Mouse (Mus musculus) MEL (cell line): ENCODE data around the gene Mre11a. TPM values are rescaled to one million over a fixed set of nuclear protein-coding genes. Genes with fewer than 3 reads are reported as not detected.

Experiments
- DNase-seq: peaks from one replicate; pipeline ENCODE4 v3.0.0; 2011; ENCODE audit warnings: low read depth, low spot score
- H3K27ac ChIP-seq: 2 replicates; pipeline ENCODE4 v1.5.1; 2012; ENCODE audit warnings: low read depth, mild to moderate bottlenecking, control low read depth, low read length, moderate library complexity; ENCODE audit not compliant: control insufficient read depth
- H3K27me3 ChIP-seq, 2 experiments: fragments of 150-350 bp in 1 of 2; sonication (generic) in 1 of 2; 2 replicates each; pipeline ENCODE4 v1.6.1; 2012; ENCODE audit warnings: low read length in 2 of 2, mild to moderate bottlenecking in 2 of 2, improper control_type of control experiment in 1 of 2, moderate library complexity in 1 of 2; ENCODE audit not compliant: insufficient read depth in 2 of 2, control insufficient read depth in 1 of 2
- H3K36me3 ChIP-seq, 2 experiments: 2 replicates each; pipeline ENCODE4 v1.6.1; 2012 to 2014; ENCODE audit warnings: low read length in 2 of 2, improper control_type of control experiment in 1 of 2, inconsistent platforms in 1 of 2, mild to moderate bottlenecking in 1 of 2; ENCODE audit not compliant: insufficient read depth in 2 of 2, control insufficient read depth in 1 of 2
- H3K4me1 ChIP-seq, 2 experiments: fragments of 150-350 bp in 1 of 2; sonication (generic) in 1 of 2; 2 replicates each; pipeline ENCODE4 v1.6.1; 2012; ENCODE audit warnings: low read length in 2 of 2, improper control_type of control experiment in 1 of 2, mild to moderate bottlenecking in 1 of 2; ENCODE audit not compliant: insufficient read depth in 2 of 2, control insufficient read depth in 1 of 2
- H3K4me3 ChIP-seq, 2 experiments: fragments of 150-350 bp in 1 of 2; sonication (generic) in 1 of 2; 2 replicates each; pipeline ENCODE4 v1.5.1; 2012; ENCODE audit warnings: low read depth in 2 of 2, low read length in 2 of 2, mild to moderate bottlenecking in 2 of 2, moderate library complexity in 2 of 2, control low read depth in 1 of 2, improper control_type of control experiment in 1 of 2; ENCODE audit not compliant: control insufficient read depth in 1 of 2, insufficient read depth in 1 of 2
- H3K79me2 ChIP-seq: 2 replicates; pipeline ENCODE4 v1.6.1; 2012; ENCODE audit warnings: mild to moderate bottlenecking, low read length, moderate library complexity; ENCODE audit not compliant: control insufficient read depth, poor library complexity, insufficient read depth
- H3K9ac ChIP-seq: 2 replicates; pipeline ENCODE4 v1.6.1; 2012; ENCODE audit warnings: low read depth, mild to moderate bottlenecking, control low read depth, low read length, moderate library complexity; ENCODE audit not compliant: control insufficient read depth, poor library complexity, severe bottlenecking
- H3K9me3 ChIP-seq: fragments of 150-350 bp; sonication (generic); replicated peaks from 2 replicates; pipeline ENCODE4 v1.6.1; 2012; ENCODE audit warnings: mild to moderate bottlenecking, low read length, improper control_type of control experiment, moderate library complexity; ENCODE audit not compliant: insufficient read depth
- CHD2 ChIP-seq: IDR thresholded peaks from 2 replicates; pipeline ENCODE4 v1.6.1; 2011; ENCODE audit warnings: low read length, improper control_type of control experiment
- E2F4 ChIP-seq: IDR thresholded peaks from 2 replicates; pipeline ENCODE4 v1.6.1; 2011; ENCODE audit warnings: low read depth, low read length, improper control_type of control experiment, borderline replicate concordance
- ELF1 ChIP-seq: IDR thresholded peaks from 2 replicates; pipeline ENCODE4 v1.6.1; 2014; ENCODE audit warnings: low read depth, mild to moderate bottlenecking, inconsistent platforms, low read length, improper control_type of control experiment, moderate library complexity
- EP300 ChIP-seq, 2 experiments: IDR thresholded peaks; 2 replicates each; pipeline ENCODE4 v1.6.1; 2011; ENCODE audit warnings: improper control_type of control experiment in 2 of 2, low read length in 2 of 2, low read depth in 1 of 2, mild to moderate bottlenecking in 1 of 2
- ETS1 ChIP-seq: IDR thresholded peaks from 2 replicates; pipeline ENCODE4 v1.6.1; 2012; ENCODE audit warnings: low read depth, mild to moderate bottlenecking, inconsistent platforms, low read length, improper control_type of control experiment, moderate library complexity
- JUND ChIP-seq: IDR thresholded peaks from 2 replicates; pipeline ENCODE4 v1.6.1; 2011; ENCODE audit warnings: low read depth, mild to moderate bottlenecking, improper control_type of control experiment, low read length
- KAT2A ChIP-seq: conservative IDR thresholded peaks from 2 replicates; pipeline ENCODE4 v1.6.1; 2012; ENCODE audit warnings: low read depth, low read length, improper control_type of control experiment, inconsistent platforms
- MAFK ChIP-seq: IDR thresholded peaks from 2 replicates; pipeline ENCODE4 v1.6.1; 2011; ENCODE audit warnings: low read depth, mild to moderate bottlenecking, low read length, improper control_type of control experiment, borderline replicate concordance
- MAZ ChIP-seq: IDR thresholded peaks from 2 replicates; pipeline ENCODE4 v1.6.1; 2012; ENCODE audit warnings: low read depth, mild to moderate bottlenecking, inconsistent platforms, low read length, improper control_type of control experiment
- MYB ChIP-seq: IDR thresholded peaks from 2 replicates; pipeline ENCODE4 v1.6.1; 2011; ENCODE audit warnings: mild to moderate bottlenecking, low read depth, low read length, improper control_type of control experiment
- NELFE ChIP-seq: IDR thresholded peaks from 2 replicates; pipeline ENCODE4 v1.6.1; 2011; ENCODE audit warnings: low read depth, low read length, improper control_type of control experiment
- POLR2AphosphoS5 ChIP-seq: IDR thresholded peaks from 2 replicates; pipeline ENCODE4 v1.6.1; 2012; ENCODE audit warnings: low read depth, borderline replicate concordance, mild to moderate bottlenecking, inconsistent platforms, low read length, moderate library complexity, mixed read lengths
- RAD21 ChIP-seq: IDR thresholded peaks from 2 replicates; pipeline ENCODE4 v1.6.1; 2011; ENCODE audit warnings: mild to moderate bottlenecking, low read depth, low read length, improper control_type of control experiment
- SMC3 ChIP-seq: IDR thresholded peaks from 2 replicates; pipeline ENCODE4 v1.6.1; 2011; ENCODE audit warnings: low read depth, low read length, improper control_type of control experiment
- TBP ChIP-seq: IDR thresholded peaks from 2 replicates; pipeline ENCODE4 v1.8.0; 2011; ENCODE audit warnings: low read depth, low read length, improper control_type of control experiment
- USF1 ChIP-seq: IDR thresholded peaks from 2 replicates; pipeline ENCODE4 v1.6.1; 2014; ENCODE audit warnings: low read depth, mild to moderate bottlenecking, inconsistent platforms, low read length, improper control_type of control experiment, moderate library complexity
- ZC3H11A ChIP-seq: IDR thresholded peaks from 2 replicates; pipeline ENCODE4 v1.6.1; 2012; ENCODE audit warnings: low read depth, mild to moderate bottlenecking, inconsistent platforms, low read length, improper control_type of control experiment
- polyA plus RNA-seq, 2 experiments: library from polyadenylated mRNA; stranded (reverse) in 1 of 2; unstranded in 1 of 2; fragments of >175 nt in 1 of 2; fragments of >200 nt in 1 of 2; gene quantifications; 2 replicates each; pipeline versions ENCODE4 v1.2.1 to v1.2.4; 2012; ENCODE audit warnings: low replicate concordance in 2 of 2, low read depth in 1 of 2; ENCODE audit not compliant: insufficient read length in 2 of 2, insufficient read depth in 1 of 2, missing spikeins in 1 of 2
- total RNA-seq: library from RNA; depleted of rRNA; stranded (reverse); fragments of 300-350 nt; gene quantifications from 2 replicates; pipeline ENCODE4 v1.2.3, GENCODE M21; 2012

Mre11a gene
- total and polyA plus RNA-seq, 3 experiments = 88.1 to 288 (median 113) TPM

DNA sequence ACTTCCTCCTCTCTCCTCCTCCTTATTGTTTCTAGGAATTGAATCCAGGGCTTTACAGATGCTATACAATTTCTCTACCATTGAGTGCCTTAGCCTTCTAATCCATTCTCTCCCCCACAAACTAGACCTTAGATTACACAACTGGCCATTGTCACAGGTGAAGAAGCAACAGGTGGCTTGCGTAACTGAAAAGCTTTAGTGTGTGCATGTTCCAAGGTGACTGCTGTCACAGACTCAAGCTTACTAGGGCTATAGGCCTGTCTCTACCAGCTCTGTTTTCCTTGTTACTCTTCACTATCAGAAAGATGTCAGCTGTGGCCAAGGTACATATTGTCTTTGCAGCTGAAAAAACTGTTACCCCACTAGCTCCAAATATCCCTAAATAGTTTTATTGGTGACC, 22.3 kb downstream of the Mre11a start:
- DNase-seq = no peak
- Histone ChIP-seq H3K4me1 (no peaks in the 10 kb centered on the region), H3K27me3 (no peaks in the 10 kb centered on the region), H3K9ac (no peak overlapping the region), H3K4me3 (no peak overlapping the region), H3K36me3 (peaks cover 0 to 85% of the 10 kb centered on the region in 2 experiments; a peak in 2 of 4 replicates)
- TF ChIP-seq JUND (no peak), NELFE (no peak), MAFK (no peak), E2F4 (no peak)
- TF ChIP-seq, all 39 proteins: peak for 0
- Histone ChIP-seq H3K79me2 (no peaks in the 10 kb centered on the region), H3K27ac (no peak overlapping the region), H3K9me3 (no peaks in the 10 kb centered on the region)

DNA sequence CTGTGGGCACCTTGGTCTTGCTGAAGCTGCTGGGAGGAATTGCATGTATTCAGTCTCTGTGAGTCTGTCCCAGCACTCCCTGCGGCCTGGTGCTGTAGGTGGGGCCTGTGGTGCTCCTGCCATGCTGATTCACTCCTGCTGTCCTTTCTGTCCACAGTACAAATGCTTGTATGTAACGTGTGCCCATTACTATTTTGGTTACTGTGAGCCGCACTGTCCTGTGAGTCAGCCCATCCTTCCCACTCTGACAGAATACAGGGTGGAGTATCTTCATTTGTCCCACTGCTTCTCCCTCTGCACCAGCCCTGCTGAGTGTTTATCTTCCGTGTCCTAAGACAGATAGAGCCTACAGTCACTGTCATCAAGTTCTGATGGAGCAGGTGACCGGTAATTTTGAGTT, 25.7 kb downstream of the Mre11a start:
- no peaks in the 10 kb centered on the region for H3K27me3 ChIP-seq
- no peaks in the 10 kb centered on the region for H3K79me2 ChIP-seq
- H3K4me3 ChIP-seq = no peak overlapping the region
- no peak for DNase-seq
- TF ChIP-seq ZC3H11A (no peak), USF1 (no peak), KAT2A (no peak), EP300 (IDR thresholded peaks at IDR 0.05; ENCODE audit: low read depth in 1 of 2, low read length in 2 of 2) (no peak), SMC3 (no peak), CHD2 (no peak), RAD21 (no peak), JUND (no peak), TBP (no peak), MAZ (no peak), MAFK (no peak), NELFE (no peak), ELF1 (no peak), ETS1 (no peak)
- H3K4me1 ChIP-seq = no peaks in the 10 kb centered on the region
- no peak overlapping the region for H3K9ac ChIP-seq
- H3K36me3 ChIP-seq = peaks cover 0 to 82% of the 10 kb centered on the region in 2 experiments; a peak in 2 of 4 replicates
- no peaks in the 10 kb centered on the region for H3K9me3 ChIP-seq
- H3K27ac ChIP-seq = no peak overlapping the region

DNA sequence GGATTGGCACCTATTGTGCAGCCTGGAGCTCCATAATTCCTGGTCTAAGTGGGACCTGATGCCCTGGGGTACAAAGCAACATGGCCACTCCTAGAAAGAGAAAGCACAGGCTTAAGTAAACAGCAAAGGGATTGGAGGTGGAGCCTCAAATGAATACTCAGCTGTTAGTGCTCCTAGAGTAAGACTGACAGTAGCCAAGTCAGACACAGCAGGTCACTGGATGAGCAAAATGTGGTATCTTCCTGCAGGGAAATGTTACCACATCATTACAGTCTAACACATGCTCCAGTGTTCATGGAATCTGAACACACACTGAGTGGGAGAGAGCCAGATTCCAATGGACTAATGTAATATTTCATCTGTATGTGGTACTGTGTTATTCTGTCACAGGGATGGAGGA, 36.9 kb downstream of the Mre11a start:
- Histone ChIP-seq H3K27me3 (no peaks in the 10 kb centered on the region), H3K4me1 (no peaks in the 10 kb centered on the region), H3K79me2 (no peaks in the 10 kb centered on the region), H3K36me3 (peaks cover 0 to 83% of the 10 kb centered on the region in 2 experiments; a peak in 2 of 4 replicates), H3K27ac (no peak overlapping the region), H3K4me3 (no peak overlapping the region), H3K9ac (no peak overlapping the region), H3K9me3 (no peaks in the 10 kb centered on the region)
- 0 out of 2 replicates have a peak, but pooled peaks have one; percentile 14 for TF ChIP-seq POLR2AphosphoS5
- TF ChIP-seq MYB = no peak
- no peak for DNase-seq
